ENCODE assay signal across 18 mouse cellular contexts in genomic region chr5:39612240-39612639, GRCm38 (mm10).
DNase-seq lines count a peak whose midpoint lies in the region; ATAC-seq and TF ChIP-seq lines count a peak whose summit lies in the region.
"Had no signal": no experiment of that assay in that cellular context is flagged by ENCODE, and none has a peak within 500 bp of the region (broad histone marks: within the 10 kb centered on the region; RNA-seq: fewer than 3 reads in every experiment).

No protein-coding gene starts in this region.

- DNase-seq in heart, adult 8-10 months (ENCODE audit: low spot score) = peak; percentile 9
- DNase-seq in heart, postnatal 25 days (ENCODE audit: low spot score) = no peak
- peak; percentile 22 for DNase-seq in kidney, postnatal 0 days (ENCODE audit: low spot score)
- DNase-seq in kidney, adult 18-20 months = no peak
- peak; percentile 47 for DNase-seq in fibroblast of lung, adult 2 months (ENCODE audit: low read depth)
- DNase-seq in retina, embryonic 14.5 days (ENCODE audit: low spot score) = no peak
- DNase-seq in left cerebral cortex, adult 9 months (ENCODE audit: low spot score in 2 of 2) = no peak
- DNase-seq: B cell, adult 2 months; cerebellum, adult 8-10 months; heart, postnatal 10 days; layer of hippocampus, postnatal 36 days; left cerebral cortex, postnatal 4 days; lung, embryonic 14.5 days; thymus, postnatal 36 days had no signal

- H3K36me3 ChIP-seq in kidney, postnatal 0 days (ENCODE audit: insufficient read depth, low read length) = no peaks in the 10 kb centered on the region
- H3K36me3 ChIP-seq: midbrain, embryonic 15.5 days had no signal

- H3K9ac ChIP-seq in kidney, postnatal 0 days (ENCODE audit: low read depth, low read length) = no peak overlapping the region
- H3K9ac ChIP-seq: embryonic facial prominence, embryonic 12.5 days; lung, embryonic 14.5 days; midbrain, embryonic 15.5 days had no signal

- no peaks in the 10 kb centered on the region for H3K27me3 ChIP-seq in kidney, postnatal 0 days (ENCODE audit: insufficient read depth, low read length)
- H3K27me3 ChIP-seq: embryonic facial prominence, embryonic 12.5 days; midbrain, embryonic 15.5 days had no signal

- TF ChIP-seq CTCF in kidney, postnatal 0 days (IDR thresholded peaks at IDR 0.05; ENCODE audit: low read depth) = no peak

- no peak overlapping the region for H3K4me3 ChIP-seq in kidney, postnatal 0 days (replicated peaks; ENCODE audit: low read depth, low read length)
- H3K4me3 ChIP-seq: embryonic facial prominence, embryonic 12.5 days; forebrain, embryonic 10.5 days; midbrain, embryonic 15.5 days had no signal

- WGBS in kidney, postnatal 0 days = 35% methylated on average over 2 of the region's 2 CpGs

- no peak overlapping the region for H3K27ac ChIP-seq in kidney, postnatal 0 days
- H3K27ac ChIP-seq: embryonic facial prominence, embryonic 12.5 days; forebrain, embryonic 10.5 days; midbrain, embryonic 15.5 days had no signal

- ATAC-seq in kidney, postnatal 0 days (replicated peaks; ENCODE audit: low FRiP score, low read depth) = no peak
- ATAC-seq: hindbrain, embryonic 16.5 days; midbrain, embryonic 15.5 days had no signal

- H3K9me3 ChIP-seq in kidney, postnatal 0 days (replicated peaks; ENCODE audit: low read length) = no peaks in the 10 kb centered on the region
- H3K9me3 ChIP-seq: embryonic facial prominence, embryonic 12.5 days; forebrain, embryonic 10.5 days; midbrain, embryonic 15.5 days had no signal

- no peaks in the 10 kb centered on the region for H3K4me1 ChIP-seq in kidney, postnatal 0 days (replicated peaks; ENCODE audit: insufficient read depth, low read length)
- H3K4me1 ChIP-seq: embryonic facial prominence, embryonic 12.5 days; forebrain, embryonic 10.5 days; midbrain, embryonic 15.5 days had no signal

- intact Hi-C loops in heart, postnatal 25 days (cut with DNase I) = no loop called here

- H3K4me2 ChIP-seq in kidney, postnatal 0 days (ENCODE audit: low read length) = no peak overlapping the region
- H3K4me2 ChIP-seq: embryonic facial prominence, embryonic 12.5 days; lung, embryonic 14.5 days; midbrain, embryonic 15.5 days had no signal

Comparison
In these comparisons a context has a peak if more than half of its experiments do, and no peak if none do; other contexts are left out.
1. DNase-seq: peak in heart, adult 8-10 months (single experiment), kidney, postnatal 0 days (single experiment) and fibroblast of lung, adult 2 months (single experiment); none in heart, postnatal 25 days (single experiment), kidney, adult 18-20 months (single experiment), retina, embryonic 14.5 days (single experiment) and left cerebral cortex, adult 9 months (0 of 2).